Mouse (Mus musculus): ENCODE results near the gene Creb3. TPM values are rescaled to one million over a fixed set of nuclear protein-coding genes. Genes with fewer than 3 reads are reported as not detected.

The Creb3 gene
- polyA plus RNA-seq (2015; fragmentation: Nextera tagmentation; extraction: Ambion mirVana): 23.7 and 33.8 TPM in 2 replicates

GRCm38 (mm10) chr4:43561997-43562768 lies at the start of gene Creb3, which contains the start of gene Tln1:
Gene Creb3 (plus strand): TSS chr4:43562332.
Gene Tln1 (minus strand): TSS chr4:43562691.

DNA sequence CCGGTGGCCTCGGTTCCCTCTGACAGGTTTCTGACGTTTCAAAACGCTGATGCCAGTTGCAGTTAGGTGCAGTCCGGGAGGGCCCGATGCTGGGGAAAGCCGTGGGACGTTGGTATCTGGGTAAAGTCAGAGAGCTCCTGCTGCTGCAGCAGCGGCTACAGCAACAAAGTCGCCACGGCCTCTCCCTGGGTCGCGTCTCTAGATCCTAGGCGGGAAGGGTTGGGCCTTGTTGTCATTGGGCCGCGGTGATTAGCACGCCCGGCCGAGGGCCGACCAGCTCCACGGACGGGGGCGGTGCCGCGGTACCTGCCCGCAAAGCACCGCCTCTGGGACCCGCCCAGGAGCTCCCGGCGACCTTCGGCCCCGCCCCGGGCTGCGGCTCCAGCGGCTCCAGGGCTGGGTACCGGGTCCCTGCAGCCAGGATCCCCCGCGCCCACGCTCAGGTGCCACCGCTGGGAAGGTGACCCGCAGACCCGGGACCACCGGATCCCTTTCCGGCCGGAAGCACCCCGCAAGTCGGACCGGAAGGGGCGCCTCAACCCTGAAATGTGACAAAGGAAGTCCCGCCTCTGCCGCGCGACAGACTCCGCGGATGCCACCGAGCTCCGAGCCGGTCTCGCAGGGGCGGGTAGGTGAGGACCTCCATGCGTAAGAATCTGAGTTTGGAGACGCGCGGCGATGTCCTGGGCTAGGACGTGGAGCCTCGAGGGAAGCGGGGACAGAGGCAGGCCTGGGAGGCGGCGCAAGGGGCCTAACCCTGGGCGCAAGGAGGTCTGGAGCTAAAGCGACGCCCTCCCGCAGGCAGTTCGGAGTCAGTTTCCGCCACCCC lies 16.5 kb downstream of the Creb3 start, which contains the start of the genes Rgp1 and Gba2:
Gene Rgp1 (plus strand): TSS at position 340 of the 829 bp plus-strand sequence.
Gene Gba2 (minus strand): TSS at position 498 of the 829 bp plus-strand sequence.

DNA sequence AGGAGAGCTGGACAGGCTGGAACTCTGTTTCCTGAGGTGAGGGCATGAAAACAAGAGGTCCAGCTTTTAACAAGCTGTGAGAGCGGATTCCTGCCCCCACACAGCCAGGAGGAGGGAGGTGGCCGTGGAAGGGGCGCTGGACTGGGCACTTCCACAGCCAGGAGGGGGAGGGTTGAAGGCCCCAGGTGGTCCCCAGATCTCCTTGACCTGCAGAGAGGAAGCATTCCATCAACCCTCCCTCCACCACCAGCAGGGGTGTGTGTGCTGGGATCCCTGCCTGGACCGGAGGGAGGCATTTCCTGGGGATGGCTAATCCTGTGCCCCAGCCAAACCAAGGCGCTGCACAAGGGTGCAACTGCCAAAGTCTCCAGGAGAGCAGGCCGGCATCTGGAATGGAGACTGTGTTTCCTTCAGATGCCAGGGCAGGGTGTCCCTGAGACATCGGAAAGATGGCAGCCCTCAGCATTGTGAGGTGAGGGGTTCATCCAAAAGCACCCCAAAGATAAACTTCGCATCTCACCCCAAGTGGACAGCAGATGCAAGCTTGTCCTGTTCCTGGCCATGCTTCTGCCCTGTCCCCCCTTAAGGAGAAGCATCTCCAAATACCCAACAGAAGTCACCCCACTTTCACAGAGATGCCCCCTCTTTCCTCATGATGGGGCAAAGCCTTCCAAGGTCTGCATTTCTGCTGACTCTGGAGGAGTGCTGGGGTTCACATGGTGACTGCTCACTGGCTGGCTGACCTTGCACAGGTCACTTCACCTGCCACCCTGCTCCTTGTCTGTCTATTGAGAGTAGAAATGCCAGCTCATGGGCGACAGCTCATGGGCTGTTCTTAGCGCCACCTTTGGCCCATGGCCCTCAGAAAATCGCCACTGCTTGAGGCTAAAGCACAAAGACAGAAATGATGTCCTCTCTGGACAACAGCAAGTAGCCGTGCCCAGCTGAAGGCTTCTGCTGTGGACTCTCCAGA lies 22.6 kb downstream of the Creb3 start, which contains the start of gene Msmp:
Gene Msmp (minus strand): TSS at position 51 of the 973 bp plus-strand sequence.

Other genes with a start within 250 kb of the Creb3 start
- 3.6 and 3.9 TPM in 2 replicates for gene Rusc2, start 180.4 kb upstream of the Creb3 start, polyA plus RNA-seq (2015; fragmentation: Nextera tagmentation; extraction: Ambion mirVana)
- not detected in 2 replicates for gene Fam166b, start 133.2 kb upstream of the Creb3 start, polyA plus RNA-seq (2015; fragmentation: Nextera tagmentation; extraction: Ambion mirVana)
- 1.3 and 2.5 TPM in 2 replicates for gene Tesk1, start 120.4 kb upstream of the Creb3 start, polyA plus RNA-seq (2015; fragmentation: Nextera tagmentation; extraction: Ambion mirVana)
- gene Cd72, start 107.7 kb upstream of the Creb3 start, polyA plus RNA-seq (2015; fragmentation: Nextera tagmentation; extraction: Ambion mirVana): 8.4 and 12.7 TPM in 2 replicates
- 0.59 and 1.4 TPM in 2 replicates for gene Sit1, start 78.6 kb upstream of the Creb3 start, polyA plus RNA-seq (2015; fragmentation: Nextera tagmentation; extraction: Ambion mirVana)
- gene Ccdc107, start 69.4 kb upstream of the Creb3 start, polyA plus RNA-seq (2015; fragmentation: Nextera tagmentation; extraction: Ambion mirVana): 42.9 and 45.9 TPM in 2 replicates
- gene Arhgef39, start 62.6 kb upstream of the Creb3 start, polyA plus RNA-seq (2015; fragmentation: Nextera tagmentation; extraction: Ambion mirVana): 38.1 and 40.1 TPM in 2 replicates
- 3.2 and 3.7 TPM in 2 replicates for gene Car9, start 55.4 kb upstream of the Creb3 start, polyA plus RNA-seq (2015; fragmentation: Nextera tagmentation; extraction: Ambion mirVana)
- gene Tpm2, start 38.6 kb upstream of the Creb3 start, polyA plus RNA-seq (2015; fragmentation: Nextera tagmentation; extraction: Ambion mirVana): 63.0 and 70.1 TPM in 2 replicates
- gene Tln1, start 359 bp downstream of the Creb3 start, polyA plus RNA-seq (2015; fragmentation: Nextera tagmentation; extraction: Ambion mirVana): 62.7 and 73.4 TPM in 2 replicates
- 16.0 and 17.6 TPM in 2 replicates for gene Rgp1, start 16.4 kb downstream of the Creb3 start, polyA plus RNA-seq (2015; fragmentation: Nextera tagmentation; extraction: Ambion mirVana)
- gene Gba2, start 16.5 kb downstream of the Creb3 start, polyA plus RNA-seq (2015; fragmentation: Nextera tagmentation; extraction: Ambion mirVana): 16.9 and 18.2 TPM in 2 replicates
- gene Msmp, start 22.2 kb downstream of the Creb3 start, polyA plus RNA-seq (2015; fragmentation: Nextera tagmentation; extraction: Ambion mirVana): 0.54 and 0.72 TPM in 2 replicates
- gene Npr2, start 69.6 kb downstream of the Creb3 start, polyA plus RNA-seq (2015; fragmentation: Nextera tagmentation; extraction: Ambion mirVana): 3.3 and 4.7 TPM in 2 replicates
- gene Spag8, start 91.3 kb downstream of the Creb3 start, polyA plus RNA-seq (2015; fragmentation: Nextera tagmentation; extraction: Ambion mirVana): 0.20 and 0.70 TPM in 2 replicates
- gene Hint2, start 94.1 kb downstream of the Creb3 start, polyA plus RNA-seq (2015; fragmentation: Nextera tagmentation; extraction: Ambion mirVana): 73.1 and 79.8 TPM in 2 replicates
- gene Tmem8b, start 106.6 kb downstream of the Creb3 start, polyA plus RNA-seq (2015; fragmentation: Nextera tagmentation; extraction: Ambion mirVana): 1.1 and 1.5 TPM in 2 replicates
- gene Fam221b, start 106.8 kb downstream of the Creb3 start, polyA plus RNA-seq (2015; fragmentation: Nextera tagmentation; extraction: Ambion mirVana): 1.5 and 2.0 TPM in 2 replicates
- not detected in 2 replicates for gene Olfr70, start 138.5 kb downstream of the Creb3 start, polyA plus RNA-seq (2015; fragmentation: Nextera tagmentation; extraction: Ambion mirVana)
- gene Olfr71, start 147.9 kb downstream of the Creb3 start, polyA plus RNA-seq (2015; fragmentation: Nextera tagmentation; extraction: Ambion mirVana): not detected in 2 replicates
- gene Hrct1, start 164.9 kb downstream of the Creb3 start, polyA plus RNA-seq (2015; fragmentation: Nextera tagmentation; extraction: Ambion mirVana): 0.17 and 0.59 TPM in 2 replicates
- 0.07 TPM in 1 of 2 replicates, not detected in the other for gene Spaar, start 167.7 kb downstream of the Creb3 start, polyA plus RNA-seq (2015; fragmentation: Nextera tagmentation; extraction: Ambion mirVana)
- gene Olfr159, start 208.7 kb downstream of the Creb3 start, polyA plus RNA-seq (2015; fragmentation: Nextera tagmentation; extraction: Ambion mirVana): not detected in 2 replicates